Mouse (Mus musculus): Measurements from ENCODE around the gene Slc2a4.
"Not testable (repeated sequence)": the region's sequence is repeated elsewhere in the genome, so short reads cannot be mapped to it uniquely, and the experiment has no call there.

The Slc2a4 gene

GRCm38 (mm10) chr11:69938401-69938979 lies 9.5 kb downstream of the Slc2a4 start:
- no peak for DNase-seq

GRCm38 (mm10) chr11:69937834-69938233 lies 10.2 kb downstream of the Slc2a4 start:
- no peak for DNase-seq

GRCm38 (mm10) chr11:69937385-69937784 lies 10.6 kb downstream of the Slc2a4 start:
- DNase-seq: no peak

- no peak for DNase-seq
Observed at GRCm38 (mm10) chr11:69936714-69937347, 11.2 kb downstream of the Slc2a4 start.

- DNase-seq: peak; percentile 54
Observed at GRCm38 (mm10) chr11:69936156-69936555, 11.8 kb downstream of the Slc2a4 start.

GRCm38 (mm10) chr11:69935137-69935879 lies 12.7 kb downstream of the Slc2a4 start, which contains the start of gene Ybx2:
Ybx2 (plus strand) TSS chr11:69935796.
- DNase-seq: peak; percentile 85

GRCm38 (mm10) chr11:69934681-69935080 lies 13.3 kb downstream of the Slc2a4 start:
- no peak for DNase-seq

- peak; percentile 96 for DNase-seq
Observed at GRCm38 (mm10) chr11:69934169-69934568, 13.8 kb downstream of the Slc2a4 start.

GRCm38 (mm10) chr11:69933066-69933465 lies 14.9 kb downstream of the Slc2a4 start:
- DNase-seq: no peak

- DNase-seq: no peak
Observed at GRCm38 (mm10) chr11:69932254-69932653, 15.7 kb downstream of the Slc2a4 start.

GRCm38 (mm10) chr11:69931769-69932168 lies 16.2 kb downstream of the Slc2a4 start:
- no peak for DNase-seq

GRCm38 (mm10) chr11:69930967-69931537 lies 16.9 kb downstream of the Slc2a4 start:
- no peak for DNase-seq

- DNase-seq: not testable (repeated sequence)
Observed at GRCm38 (mm10) chr11:69930176-69930575, 17.8 kb downstream of the Slc2a4 start.

- DNase-seq: no peak
Observed at GRCm38 (mm10) chr11:69929712-69930111, 18.3 kb downstream of the Slc2a4 start.

- no peak for DNase-seq
Observed at GRCm38 (mm10) chr11:69927501-69927900, 20.5 kb downstream of the Slc2a4 start.

GRCm38 (mm10) chr11:69922796-69923195 lies 25.2 kb downstream of the Slc2a4 start:
- no peak for DNase-seq

- no peak for DNase-seq
Observed at GRCm38 (mm10) chr11:69922012-69922756, 25.8 kb downstream of the Slc2a4 start.

GRCm38 (mm10) chr11:69921114-69922011 lies 26.6 kb downstream of the Slc2a4 start, which contains the start of gene Eif5a:
Eif5a (minus strand) TSS chr11:69921958.
- peak; percentile 100 for DNase-seq

- DNase-seq: no peak
Observed at GRCm38 (mm10) chr11:69920266-69921031, 27.5 kb downstream of the Slc2a4 start.

- DNase-seq: peak; percentile 92
Observed at GRCm38 (mm10) chr11:69919661-69920265, 28.2 kb downstream of the Slc2a4 start.
